Mouse (Mus musculus): ENCODE measurements around the gene Fgr. TPM values are rescaled to one million over a fixed set of nuclear protein-coding genes. Genes with fewer than 3 reads are reported as not detected.

Gene Fgr
- polyA plus RNA-seq, 1 experiment from 2014 or later, result not detected

DNA sequence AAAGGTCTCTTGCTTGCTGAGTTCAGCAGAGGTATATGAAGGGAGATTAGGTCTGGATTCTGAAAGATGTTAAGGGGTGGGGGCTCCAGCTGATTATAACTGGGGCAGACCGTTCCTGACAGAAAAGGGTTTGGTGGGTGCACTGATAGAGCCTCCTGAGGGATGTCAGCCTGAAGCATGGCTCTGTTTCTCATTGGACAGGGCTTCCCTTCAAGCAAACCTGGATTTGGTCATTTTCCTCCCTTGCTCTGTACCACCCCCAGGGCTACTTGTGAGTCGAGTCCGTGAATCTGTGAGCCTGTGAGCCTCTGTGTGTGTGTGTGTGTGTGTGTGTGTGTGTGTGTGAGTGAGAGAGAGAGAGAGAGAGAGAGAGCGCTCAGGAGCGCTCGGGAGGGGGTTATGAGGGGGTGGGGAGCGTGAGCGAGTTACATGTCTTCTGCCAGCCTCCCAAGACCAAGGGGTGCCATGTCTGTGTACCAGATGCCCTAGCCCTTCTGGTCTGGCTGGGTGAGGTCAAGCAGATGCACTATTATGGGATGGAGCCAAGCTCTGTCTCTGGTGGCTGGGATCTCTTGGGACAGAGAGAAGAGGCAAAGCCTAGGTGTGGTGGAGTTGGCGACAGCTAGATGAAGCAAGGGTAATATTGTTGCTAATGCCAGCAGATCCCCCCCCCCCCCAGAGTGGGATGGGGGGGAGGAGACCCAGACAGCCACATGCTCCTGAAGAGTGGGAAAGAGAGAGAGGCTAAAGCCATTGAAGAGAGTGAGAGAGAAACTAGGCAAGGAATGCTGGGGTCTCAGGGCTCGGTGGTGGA, 41.2 kb downstream of the Fgr start:
- peaks cover 81% of the 10 kb centered on the region for H3K4me1 ChIP-seq
- peaks cover 11% of the 10 kb centered on the region for H3K27me3 ChIP-seq
- H3K4me3 ChIP-seq, result peak overlapping the region; percentile 88
- WGBS, result 29% methylated on average over 10 of the region's 10 CpGs
- H3K36me3 ChIP-seq (ENCODE audit: poor library complexity, severe bottlenecking), result no peaks in the 10 kb centered on the region
- peak overlapping the region; percentile 99; the same call in 1 of the 2 replicates for H3K9ac ChIP-seq
- H3K9me3 ChIP-seq (replicated peaks), result no peaks in the 10 kb centered on the region
- H3K4me2 ChIP-seq, result peak overlapping the region; percentile 94
- H3K27ac ChIP-seq, result peak overlapping the region; percentile 45
- ATAC-seq, result no peak

DNA sequence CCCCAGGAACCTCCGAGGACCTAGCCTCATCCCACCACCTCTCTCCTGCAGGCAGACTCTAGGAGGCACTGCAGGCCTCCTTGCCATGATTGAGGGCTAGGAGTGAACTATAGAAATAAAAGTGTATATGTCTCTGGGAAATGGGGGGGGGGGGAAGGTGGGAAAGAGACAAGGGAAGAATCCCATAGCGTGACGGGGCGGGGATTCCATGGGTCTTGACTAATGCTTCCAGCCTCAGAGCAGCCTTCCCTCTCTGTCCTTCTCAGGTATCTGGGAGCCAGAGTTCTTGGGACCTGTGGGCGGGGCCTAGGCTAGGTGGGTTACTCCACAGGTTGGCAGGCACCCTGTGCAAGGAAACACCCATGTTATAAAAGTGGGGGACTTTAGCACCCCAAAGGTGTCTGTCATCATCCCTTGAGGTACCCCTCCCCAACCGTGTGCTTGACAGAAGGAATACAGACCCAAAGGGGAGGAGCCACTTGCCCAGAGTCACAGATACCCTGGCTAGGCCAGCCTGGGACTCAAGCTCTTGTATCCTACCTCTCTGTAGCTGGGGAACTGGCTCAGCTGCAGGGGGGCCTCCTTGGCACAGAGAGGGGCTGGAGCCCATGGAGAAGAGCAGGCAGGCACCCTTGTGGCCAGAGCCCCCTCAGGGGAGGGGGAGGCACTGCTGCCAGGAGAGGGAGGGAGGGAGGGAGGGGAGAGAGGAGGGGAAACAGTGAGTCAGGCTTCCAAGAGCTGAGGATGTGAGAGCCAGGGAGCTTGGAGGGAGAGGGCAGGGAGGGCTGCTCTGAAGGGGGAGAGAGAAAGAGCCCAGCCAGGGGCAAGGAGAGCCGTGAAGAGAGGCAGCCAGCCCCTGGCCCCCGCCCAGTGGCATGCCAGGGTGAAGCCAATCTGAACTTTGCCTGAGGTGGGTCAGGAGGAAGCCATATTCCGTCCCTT, 42.1 kb downstream of the Fgr start:
- Histone ChIP-seq H3K4me1 (peaks cover 82% of the 10 kb centered on the region), H3K9ac (peak overlapping the region; percentile 26), H3K27me3 (peaks cover 2% of the 10 kb centered on the region), H3K36me3 (ENCODE audit: poor library complexity, severe bottlenecking) (no peaks in the 10 kb centered on the region), H3K27ac (peak overlapping the region; percentile 45), H3K4me2 (peak overlapping the region; percentile 94), H3K9me3 (replicated peaks) (no peaks in the 10 kb centered on the region), H3K4me3 (no peak overlapping the region)
- no peak for ATAC-seq
- WGBS, result 30% methylated on average over 9 of the region's 9 CpGs

DNA sequence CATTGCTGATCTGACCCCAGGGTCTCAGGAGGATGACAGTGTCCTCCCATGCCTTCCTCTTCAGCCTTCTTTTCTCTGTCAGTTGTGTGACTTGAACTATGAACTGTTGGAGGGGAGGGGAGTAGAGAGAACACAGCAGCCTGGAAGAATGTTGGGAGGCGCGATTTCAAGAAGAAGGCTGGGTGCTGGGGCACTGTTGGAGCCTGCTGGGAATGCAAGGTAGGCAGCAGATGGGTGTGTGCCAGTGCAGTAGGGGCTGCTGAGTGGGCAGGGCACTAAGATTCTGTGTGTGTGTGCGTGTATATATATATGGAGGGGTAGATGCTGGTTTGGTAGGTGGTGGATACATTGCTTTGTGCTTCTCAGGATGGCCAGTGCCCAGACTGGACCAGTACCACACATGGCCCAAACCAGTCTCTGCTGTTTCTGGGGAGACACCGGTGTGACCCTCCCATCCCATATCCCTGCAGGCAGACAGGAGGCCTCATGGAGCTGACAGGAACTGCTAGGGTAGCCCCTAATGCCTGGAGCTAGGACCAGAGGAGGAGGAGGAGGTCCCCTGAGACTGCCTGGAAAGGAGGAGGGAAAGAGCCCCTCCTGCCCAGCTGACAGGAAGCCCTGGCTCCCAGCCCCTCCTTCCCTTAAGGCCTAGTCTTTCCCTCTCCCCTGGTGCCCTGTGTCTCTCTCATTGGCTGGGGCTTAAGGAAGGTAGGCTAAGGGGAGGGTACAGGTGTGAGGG, 43.0 kb downstream of the Fgr start:
- no peak for ATAC-seq
- H3K4me2 ChIP-seq, result peak overlapping the region; percentile 32
- peak overlapping the region; percentile 33 for H3K27ac ChIP-seq
- no peaks in the 10 kb centered on the region for H3K27me3 ChIP-seq
- WGBS, result 46% methylated on average over 4 of the region's 4 CpGs
- peak overlapping the region; percentile 26 for H3K9ac ChIP-seq
- no peak overlapping the region for H3K4me3 ChIP-seq
- no peaks in the 10 kb centered on the region for H3K9me3 ChIP-seq (replicated peaks)
- no peaks in the 10 kb centered on the region for H3K36me3 ChIP-seq (ENCODE audit: poor library complexity, severe bottlenecking)
- peaks cover 88% of the 10 kb centered on the region for H3K4me1 ChIP-seq

DNA sequence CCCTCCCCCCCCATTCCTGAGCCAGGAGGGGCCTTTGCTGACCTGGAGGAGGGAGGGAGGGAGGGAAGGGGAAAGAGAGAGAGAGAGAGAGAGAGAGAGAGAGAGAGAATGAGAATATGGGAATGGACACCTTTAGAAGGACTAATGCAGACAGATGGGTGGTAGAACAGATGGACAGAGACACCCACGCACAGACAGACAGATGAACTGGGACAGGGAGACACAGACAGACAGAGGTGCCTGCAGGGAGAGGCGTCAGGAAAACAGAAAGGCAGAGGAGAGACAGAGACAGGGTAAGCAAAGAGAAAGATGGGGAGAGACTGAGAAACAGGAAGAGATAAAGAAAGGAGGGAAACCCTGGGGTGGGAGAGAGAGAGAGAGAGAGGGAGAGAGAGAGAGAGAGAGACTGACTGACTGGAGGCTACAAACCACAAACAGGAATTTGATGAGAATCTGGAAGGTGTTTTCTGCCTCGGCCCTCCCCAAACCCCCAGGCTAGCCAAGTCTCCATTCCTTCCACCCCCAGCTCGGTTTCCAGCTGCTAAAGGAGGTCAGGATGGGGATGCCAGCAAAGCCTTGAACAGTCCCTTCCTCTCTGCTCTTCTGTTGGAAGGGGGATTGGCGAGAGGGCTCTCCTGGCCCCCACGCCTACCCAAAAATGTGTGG, 43.8 kb downstream of the Fgr start:
- Histone ChIP-seq H3K27ac (no peak overlapping the region), H3K4me3 (no peak overlapping the region), H3K4me2 (peak overlapping the region; percentile 32; the same call in 1 of the 2 replicates), H3K27me3 (no peaks in the 10 kb centered on the region), H3K9me3 (replicated peaks) (no peaks in the 10 kb centered on the region), H3K36me3 (ENCODE audit: poor library complexity, severe bottlenecking) (no peaks in the 10 kb centered on the region), H3K9ac (0 out of 2 replicates have a peak overlapping the region, but pooled peaks have one; percentile 16), H3K4me1 (peaks cover 95% of the 10 kb centered on the region)
- 56% methylated on average over 6 of the region's 6 CpGs for WGBS
- no peak for ATAC-seq

DNA sequence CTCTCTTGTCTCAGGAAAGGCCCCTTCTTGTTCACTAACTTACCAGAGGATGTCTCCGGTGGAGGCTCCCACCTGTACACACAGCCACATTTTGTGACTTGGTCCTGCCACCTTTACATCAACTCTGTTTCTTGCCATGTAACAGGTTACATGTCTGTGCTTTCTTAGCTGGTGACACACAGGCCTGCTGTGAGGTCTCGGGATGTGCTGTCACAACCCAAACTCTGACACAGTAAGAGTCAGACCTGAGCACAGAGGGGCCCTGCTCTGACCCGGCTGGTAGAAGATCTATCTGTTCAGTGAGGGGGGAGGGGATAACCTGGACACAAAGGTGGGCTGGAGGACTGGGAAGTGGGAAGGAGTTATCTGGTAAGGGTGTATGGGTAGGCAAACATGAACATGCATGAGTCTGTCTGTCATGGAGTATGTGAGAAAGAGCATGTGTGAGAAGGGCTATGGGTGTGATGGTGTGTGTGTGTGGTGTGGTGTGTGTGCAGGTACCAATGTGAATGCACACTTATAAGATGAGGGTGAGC, 44.4 kb downstream of the Fgr start:
- no peak for ATAC-seq
- Histone ChIP-seq H3K27me3 (no peaks in the 10 kb centered on the region), H3K9me3 (replicated peaks) (no peaks in the 10 kb centered on the region), H3K4me1 (peaks cover 95% of the 10 kb centered on the region), H3K36me3 (ENCODE audit: poor library complexity, severe bottlenecking) (no peaks in the 10 kb centered on the region), H3K9ac (0 out of 2 replicates have a peak overlapping the region, but pooled peaks have one; percentile 16), H3K27ac (no peak overlapping the region), H3K4me3 (no peak overlapping the region), H3K4me2 (no peak overlapping the region)
- 70% methylated on average over 3 of the region's 3 CpGs for WGBS

DNA sequence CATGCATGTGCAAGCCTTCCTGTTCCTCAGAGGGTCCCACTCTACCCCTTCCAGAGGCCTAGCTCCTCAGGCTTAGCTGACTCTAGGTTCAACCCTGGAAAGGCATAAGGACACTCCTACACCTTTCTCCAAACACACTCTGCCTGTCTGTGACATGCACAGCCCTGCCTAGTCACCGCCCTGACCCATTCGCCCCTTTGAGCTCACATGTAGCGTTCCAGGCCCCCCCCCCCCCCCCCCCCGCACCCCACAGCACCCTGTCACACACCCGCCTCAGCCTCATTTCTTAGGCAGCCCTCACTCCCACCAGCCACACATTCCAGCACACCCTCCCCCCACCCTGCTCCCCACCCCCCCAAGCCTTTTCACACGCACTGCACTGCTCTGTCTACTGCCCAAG, 46.8 kb downstream of the Fgr start:
- Histone ChIP-seq H3K27ac (peak overlapping the region; percentile 87), H3K4me3 (no peak overlapping the region), H3K4me1 (peaks cover 95% of the 10 kb centered on the region), H3K9ac (peak overlapping the region; percentile 53; the same call in 1 of the 2 replicates), H3K36me3 (ENCODE audit: poor library complexity, severe bottlenecking) (no peaks in the 10 kb centered on the region), H3K9me3 (replicated peaks) (no peaks in the 10 kb centered on the region), H3K27me3 (no peaks in the 10 kb centered on the region), H3K4me2 (peak overlapping the region; percentile 55; the same call in 1 of the 2 replicates)
- ATAC-seq, result no peak
- WGBS, result 12% methylated on average over 5 of the region's 6 CpGs

DNA sequence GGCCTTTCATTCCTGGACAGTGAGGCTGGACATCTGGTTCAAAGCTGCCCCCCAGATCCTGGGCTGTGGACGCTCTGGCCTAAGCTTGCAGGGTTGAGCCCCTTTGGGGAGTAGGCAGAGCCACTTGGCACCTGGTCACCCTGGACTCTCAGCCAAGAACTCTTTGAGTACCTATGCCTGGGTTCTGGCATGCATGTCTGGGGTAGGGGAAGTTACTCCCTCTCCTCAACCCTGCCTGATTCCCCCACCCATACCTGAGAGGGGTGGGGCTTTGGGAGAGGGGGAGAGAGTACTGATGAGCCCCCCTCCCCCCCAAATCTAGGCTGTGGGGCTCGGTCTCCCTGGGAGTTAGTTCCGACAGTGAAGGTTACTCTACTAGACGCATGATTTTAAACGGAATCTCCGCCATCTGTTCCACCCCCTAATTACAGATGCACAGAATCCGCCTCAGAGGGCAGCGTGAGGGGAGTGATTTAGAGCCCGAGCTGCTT, 47.3 kb downstream of the Fgr start:
- Histone ChIP-seq H3K4me3 (peak overlapping the region; percentile 21; the same call in 1 of the 2 replicates), H3K9ac (peak overlapping the region; percentile 53; the same call in 1 of the 2 replicates), H3K27me3 (no peaks in the 10 kb centered on the region), H3K27ac (peak overlapping the region; percentile 87), H3K9me3 (replicated peaks) (no peaks in the 10 kb centered on the region), H3K36me3 (ENCODE audit: poor library complexity, severe bottlenecking) (no peaks in the 10 kb centered on the region), H3K4me2 (peak overlapping the region; percentile 55), H3K4me1 (peaks cover 95% of the 10 kb centered on the region)
- WGBS, result 2% methylated on average over 9 of the region's 9 CpGs
- ATAC-seq, result 0 out of 2 replicates have a peak, but pooled peaks have one; percentile 19

DNA sequence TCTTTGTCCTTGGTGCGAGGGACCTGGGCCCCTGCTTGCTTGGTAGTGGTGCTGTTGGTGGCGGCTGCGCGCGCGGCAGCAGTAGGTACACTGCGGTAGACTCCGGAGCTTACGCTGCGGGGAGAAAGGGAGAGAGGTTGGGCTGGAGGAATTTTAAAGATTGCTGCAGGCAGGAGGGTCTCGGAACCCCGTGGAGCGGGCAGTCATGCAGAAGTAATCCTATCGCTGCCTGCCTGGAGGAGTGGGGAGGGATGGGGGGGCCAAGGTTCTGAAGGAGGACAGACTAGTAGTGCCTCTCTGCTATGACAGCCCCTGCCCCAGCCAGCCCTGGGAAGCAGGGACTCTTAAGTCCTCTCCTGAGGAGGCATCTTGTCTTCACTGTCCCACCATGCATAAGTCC, 48.3 kb downstream of the Fgr start:
- peaks cover 95% of the 10 kb centered on the region for H3K4me1 ChIP-seq
- peak overlapping the region; percentile 35 for H3K9ac ChIP-seq
- H3K9me3 ChIP-seq (replicated peaks), result no peaks in the 10 kb centered on the region
- peak overlapping the region; percentile 55 for H3K4me2 ChIP-seq
- peak overlapping the region; percentile 87 for H3K27ac ChIP-seq
- 2% methylated on average over 14 of the region's 14 CpGs for WGBS
- ATAC-seq, result peak; percentile 11
- H3K27me3 ChIP-seq, result no peaks in the 10 kb centered on the region
- peak overlapping the region; percentile 21 for H3K4me3 ChIP-seq
- H3K36me3 ChIP-seq (ENCODE audit: poor library complexity, severe bottlenecking), result no peaks in the 10 kb centered on the region

DNA sequence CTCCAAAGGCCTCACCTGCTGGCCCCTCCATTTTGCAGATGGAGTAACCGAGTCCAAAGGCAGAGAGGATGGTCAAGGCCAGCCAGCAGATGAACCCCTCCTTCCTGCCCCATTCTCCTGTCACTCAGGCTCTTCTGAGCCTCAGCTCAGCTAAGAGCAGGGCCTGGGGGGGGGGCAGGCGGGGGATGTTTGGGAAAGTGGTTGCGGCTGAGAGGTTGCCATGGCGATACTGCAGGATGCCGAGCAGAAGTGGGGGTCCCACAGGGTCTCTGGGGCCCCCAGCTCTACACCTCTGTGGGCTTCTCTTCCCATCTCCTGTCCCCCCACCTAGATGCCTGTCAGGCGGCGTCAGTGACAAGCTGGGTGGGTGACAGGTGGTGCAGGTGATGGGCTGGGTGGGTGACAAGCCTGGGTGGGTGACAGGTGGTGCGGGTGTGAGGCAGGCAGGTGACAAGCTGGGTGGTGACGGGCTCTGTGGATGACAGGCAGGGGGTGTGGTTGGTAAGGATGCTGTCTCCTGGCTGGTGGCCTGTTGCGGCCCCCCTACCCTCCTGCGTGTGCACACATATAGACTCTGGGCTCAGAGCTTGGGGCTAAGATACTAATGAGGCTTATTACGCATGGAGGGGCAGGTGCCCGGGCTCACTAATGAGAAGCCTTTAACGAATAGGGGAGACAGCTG, 49.2 kb downstream of the Fgr start:
- Histone ChIP-seq H3K4me1 (peaks cover 93% of the 10 kb centered on the region), H3K4me3 (peak overlapping the region; percentile 17; the same call in 1 of the 2 replicates), H3K36me3 (ENCODE audit: poor library complexity, severe bottlenecking) (peaks cover 3% of the 10 kb centered on the region; the same call in 1 of the 2 replicates), H3K9ac (peak overlapping the region; percentile 35; the same call in 1 of the 2 replicates), H3K27ac (peak overlapping the region; percentile 87), H3K9me3 (replicated peaks) (no peaks in the 10 kb centered on the region), H3K27me3 (no peaks in the 10 kb centered on the region), H3K4me2 (peak overlapping the region; percentile 55)
- peak; percentile 68 for ATAC-seq
- WGBS, result 13% methylated on average over 14 of the region's 14 CpGs

DNA sequence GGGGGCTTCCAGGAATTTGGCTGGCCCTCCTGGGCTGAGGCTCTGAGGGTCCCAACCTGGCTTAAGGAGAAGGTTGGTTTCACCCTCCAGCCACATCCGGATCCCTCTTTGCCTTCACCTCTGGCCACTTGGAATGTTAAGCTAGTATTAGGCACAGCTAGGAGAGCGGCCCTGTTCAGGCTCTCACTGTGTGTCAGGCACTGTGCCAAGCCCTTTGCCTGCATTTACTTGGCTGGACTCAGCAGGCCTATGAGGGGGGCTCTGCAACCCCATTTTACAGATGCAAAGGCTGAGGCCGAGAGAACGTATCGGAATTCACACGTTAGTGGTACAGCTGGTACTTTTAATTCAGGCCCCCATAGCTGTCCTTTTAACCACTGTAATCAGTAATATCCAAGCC, 49.7 kb downstream of the Fgr start:
- no peak overlapping the region for H3K4me3 ChIP-seq
- peak overlapping the region; percentile 87 for H3K27ac ChIP-seq
- 0 out of 2 replicates have a peak overlapping the region, but pooled peaks have one; percentile 35 for H3K9ac ChIP-seq
- 54% methylated on average over 6 of the region's 6 CpGs for WGBS
- H3K27me3 ChIP-seq, result no peaks in the 10 kb centered on the region
- no peak for ATAC-seq
- peaks cover 89% of the 10 kb centered on the region for H3K4me1 ChIP-seq
- H3K4me2 ChIP-seq, result peak overlapping the region; percentile 55; the same call in 1 of the 2 replicates
- peaks cover 3% of the 10 kb centered on the region; the same call in 1 of the 2 replicates for H3K36me3 ChIP-seq (ENCODE audit: poor library complexity, severe bottlenecking)
- H3K9me3 ChIP-seq (replicated peaks), result no peaks in the 10 kb centered on the region

Data from forebrain, embryonic 13.5 days (tissue).